Mouse (Mus musculus): ENCODE measurements around the gene Frmd6. TPM values are rescaled to one million over a fixed set of nuclear protein-coding genes. Genes with fewer than 3 reads are reported as not detected.

Gene Frmd6
- polyA plus RNA-seq, 1 experiment from 2014 or later = 13.3 TPM

DNA sequence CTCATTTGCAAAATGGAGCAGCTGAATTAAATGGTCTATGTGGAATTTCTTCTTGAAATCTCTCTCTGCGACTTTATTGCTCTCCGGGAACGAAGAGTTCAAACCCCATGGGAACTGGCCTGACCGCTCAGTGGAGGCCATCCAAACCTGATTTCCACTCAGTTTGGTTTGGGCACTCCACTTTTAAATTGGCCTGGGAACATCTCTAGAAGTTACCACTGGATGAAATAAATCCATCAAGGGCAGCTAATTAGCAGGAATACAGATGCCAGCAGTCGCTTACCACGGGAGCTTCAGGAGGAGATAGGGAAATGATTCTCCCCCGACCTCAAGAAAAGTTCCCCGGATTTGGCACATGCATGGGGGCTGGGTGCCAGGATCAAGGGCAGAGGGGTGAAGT is 26.8 kb upstream of the Frmd6 start:
- Histone ChIP-seq H3K79me2 (ENCODE audit: inconsistent target) (no peaks in the 10 kb centered on the region), H3K36me3 (ENCODE audit: inconsistent target) (no peaks in the 10 kb centered on the region), H3K4me3 (ENCODE audit: inconsistent target) (no peak overlapping the region), H3K27ac (no peak overlapping the region)
- WGBS (ENCODE audit: missing documents) = 88% methylated on average over 8 of the region's 8 CpGs

DNA sequence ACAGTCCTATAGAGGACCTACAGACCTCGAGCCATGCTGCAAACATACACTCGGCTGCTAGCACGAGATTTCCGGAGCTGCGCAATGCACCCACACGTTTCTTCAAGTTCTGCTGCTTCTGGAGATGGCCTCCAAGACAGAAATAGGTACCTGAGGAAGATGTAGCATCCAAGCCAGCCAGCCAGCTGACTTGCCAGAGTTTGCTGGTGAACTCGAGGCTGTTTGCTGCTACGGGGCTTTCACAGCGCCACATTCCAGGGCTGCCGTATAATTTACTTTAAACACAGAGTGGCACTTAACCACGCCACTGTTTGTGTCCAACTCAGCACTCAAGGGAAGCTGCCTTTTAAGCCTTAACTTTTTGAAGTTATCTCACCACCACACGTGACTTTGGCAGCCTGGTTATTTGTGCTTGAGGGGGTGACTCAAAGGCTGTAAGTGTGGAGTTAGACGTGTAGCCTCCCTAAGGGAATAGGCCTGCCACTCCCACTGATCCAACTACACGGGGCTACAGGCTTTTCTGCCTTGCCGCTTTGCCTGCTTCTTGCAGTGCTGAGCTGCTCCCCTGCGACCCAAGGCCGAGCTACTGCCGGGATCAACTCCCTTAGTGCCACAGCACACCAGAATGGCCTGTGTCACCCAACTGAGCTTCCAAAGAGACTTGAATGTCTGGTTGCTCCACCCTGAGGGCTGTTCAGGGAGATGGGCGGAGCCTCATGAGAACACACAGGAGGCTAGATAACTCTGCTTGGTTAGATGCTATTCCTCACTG is 25.9 kb upstream of the Frmd6 start:
- H3K36me3 ChIP-seq (ENCODE audit: inconsistent target) = no peaks in the 10 kb centered on the region
- no peak overlapping the region for H3K4me3 ChIP-seq (ENCODE audit: inconsistent target)
- H3K27ac ChIP-seq = no peak overlapping the region
- H3K79me2 ChIP-seq (ENCODE audit: inconsistent target) = no peaks in the 10 kb centered on the region
- WGBS (ENCODE audit: missing documents) = 90% methylated on average over 19 of the region's 19 CpGs

DNA sequence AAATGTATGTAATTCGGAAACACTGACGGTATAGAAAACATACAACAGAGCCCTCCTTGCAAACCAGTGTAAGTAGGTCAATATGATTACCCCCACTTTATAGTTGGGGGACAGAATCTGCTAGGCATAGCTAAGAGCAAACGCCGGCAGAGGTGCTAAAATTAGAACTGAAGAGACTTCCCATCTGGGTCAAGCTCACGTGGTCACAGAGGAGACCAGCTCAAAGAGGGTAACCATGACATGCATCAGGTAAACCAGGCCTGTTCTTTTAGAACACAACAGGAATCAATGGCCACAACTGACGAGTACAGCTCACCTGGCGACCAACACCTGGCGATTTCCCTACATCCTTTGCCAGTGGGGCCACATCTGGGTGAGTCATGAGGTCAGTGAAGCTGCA is 25.2 kb upstream of the Frmd6 start:
- no peak overlapping the region for H3K4me3 ChIP-seq (ENCODE audit: inconsistent target)
- no peaks in the 10 kb centered on the region for H3K79me2 ChIP-seq (ENCODE audit: inconsistent target)
- 69% methylated on average over 8 of the region's 8 CpGs for WGBS (ENCODE audit: missing documents)
- H3K27ac ChIP-seq = no peak overlapping the region
- H3K36me3 ChIP-seq (ENCODE audit: inconsistent target) = no peaks in the 10 kb centered on the region

DNA sequence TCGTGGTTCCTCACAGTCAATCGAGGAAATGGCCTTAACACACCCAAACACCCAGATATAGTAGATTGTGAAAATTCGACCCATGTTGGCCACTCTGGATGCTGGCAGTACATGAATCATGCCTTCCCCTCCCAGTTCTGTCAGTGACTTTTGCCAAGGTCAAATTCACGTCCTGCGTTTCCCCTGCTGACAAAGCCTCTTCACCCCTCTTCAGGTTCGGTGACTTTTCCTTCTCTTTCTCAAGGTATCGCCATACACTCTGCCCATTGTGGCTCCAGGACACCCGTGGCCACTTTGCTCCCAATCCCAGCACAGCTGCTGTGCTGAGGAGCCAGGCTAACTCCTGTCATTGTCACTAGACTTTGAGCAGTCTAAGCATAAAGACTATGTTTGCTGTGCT is 24.0 kb upstream of the Frmd6 start:
- Histone ChIP-seq H3K79me2 (ENCODE audit: inconsistent target) (no peaks in the 10 kb centered on the region), H3K27ac (no peak overlapping the region), H3K36me3 (ENCODE audit: inconsistent target) (no peaks in the 10 kb centered on the region), H3K4me3 (ENCODE audit: inconsistent target) (no peak overlapping the region)
- 60% methylated on average over 8 of the region's 8 CpGs for WGBS (ENCODE audit: missing documents)

GRCm38 (mm10) chr12:70803494-70803893 is 21.8 kb upstream of the Frmd6 start:
- WGBS (ENCODE audit: missing documents) = 89% methylated on average over 4 of the region's 4 CpGs

DNA sequence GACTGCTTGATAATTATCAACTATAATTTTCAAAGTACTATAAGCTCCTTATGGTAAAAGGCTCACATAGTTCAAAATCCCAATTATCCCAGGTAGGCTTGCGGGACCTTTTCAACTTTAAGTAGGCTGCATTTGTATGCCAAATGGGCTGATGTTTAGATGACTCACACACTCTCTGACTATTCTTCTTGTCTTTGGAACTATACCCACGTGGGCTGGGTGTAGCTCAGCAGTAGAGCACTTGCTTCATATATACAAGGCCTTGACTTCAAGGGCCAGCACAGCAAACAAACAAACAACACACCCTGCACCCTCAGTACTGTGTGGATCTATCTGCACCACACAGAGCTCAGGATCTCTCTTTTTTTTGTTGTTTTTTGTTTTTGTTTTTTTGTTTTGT is 20.3 kb upstream of the Frmd6 start:
- Histone ChIP-seq H3K4me3 (ENCODE audit: inconsistent target) (no peak overlapping the region), H3K36me3 (ENCODE audit: inconsistent target) (no peaks in the 10 kb centered on the region), H3K27ac (no peak overlapping the region), H3K79me2 (ENCODE audit: inconsistent target) (no peaks in the 10 kb centered on the region)
- 85% methylated on average over 2 of the region's 2 CpGs for WGBS (ENCODE audit: missing documents)

More at GRCm38 (mm10) chr12:70803494-70803893, 21.8 kb upstream of the Frmd6 start:
- Histone ChIP-seq H3K27ac (no peak overlapping the region), H3K79me2 (ENCODE audit: inconsistent target) (no peaks in the 10 kb centered on the region), H3K4me3 (ENCODE audit: inconsistent target) (no peak overlapping the region), H3K36me3 (ENCODE audit: inconsistent target) (no peaks in the 10 kb centered on the region)

GRCm38 (mm10) chr12:70807543-70807942 is 17.8 kb upstream of the Frmd6 start:
- H3K4me3 ChIP-seq (ENCODE audit: inconsistent target) = no peak overlapping the region
- 83% methylated on average over 5 of the region's 5 CpGs for WGBS (ENCODE audit: missing documents)

DNA sequence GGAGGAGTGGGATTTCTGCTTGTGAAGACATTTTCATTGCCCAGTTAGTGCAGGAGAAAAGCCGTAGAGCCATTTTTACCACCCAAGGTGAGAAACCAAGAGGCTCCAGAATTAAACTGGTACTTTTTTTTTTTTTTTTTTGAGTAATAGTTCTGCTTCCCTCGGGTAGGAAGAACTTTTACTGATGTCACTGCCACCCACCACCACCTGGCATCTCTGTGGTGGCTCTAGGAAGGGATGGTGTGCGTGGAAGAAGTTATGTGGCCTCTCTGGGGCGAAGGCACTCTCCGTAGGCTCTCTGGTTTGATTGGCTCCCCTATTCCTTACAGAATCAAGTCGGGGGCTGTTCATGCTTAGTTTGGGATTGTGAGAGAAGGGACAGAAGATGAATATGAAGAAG is 17.3 kb upstream of the Frmd6 start:
- Histone ChIP-seq H3K79me2 (ENCODE audit: inconsistent target) (no peaks in the 10 kb centered on the region), H3K4me3 (ENCODE audit: inconsistent target) (no peak overlapping the region), H3K27ac (no peak overlapping the region), H3K36me3 (ENCODE audit: inconsistent target) (no peaks in the 10 kb centered on the region)
- WGBS (ENCODE audit: missing documents) = 96% methylated on average over 4 of the region's 6 CpGs

More at GRCm38 (mm10) chr12:70807543-70807942, 17.8 kb upstream of the Frmd6 start:
- Histone ChIP-seq H3K79me2 (ENCODE audit: inconsistent target) (no peaks in the 10 kb centered on the region), H3K36me3 (ENCODE audit: inconsistent target) (no peaks in the 10 kb centered on the region), H3K27ac (no peak overlapping the region)

GRCm38 (mm10) chr12:70809957-70810356 is 15.4 kb upstream of the Frmd6 start:
- Histone ChIP-seq H3K27ac (no peak overlapping the region), H3K79me2 (ENCODE audit: inconsistent target) (no peaks in the 10 kb centered on the region), H3K36me3 (ENCODE audit: inconsistent target) (no peaks in the 10 kb centered on the region), H3K4me3 (ENCODE audit: inconsistent target) (no peak overlapping the region)
- WGBS (ENCODE audit: missing documents) = 88% methylated on average over 2 of the region's 2 CpGs

DNA sequence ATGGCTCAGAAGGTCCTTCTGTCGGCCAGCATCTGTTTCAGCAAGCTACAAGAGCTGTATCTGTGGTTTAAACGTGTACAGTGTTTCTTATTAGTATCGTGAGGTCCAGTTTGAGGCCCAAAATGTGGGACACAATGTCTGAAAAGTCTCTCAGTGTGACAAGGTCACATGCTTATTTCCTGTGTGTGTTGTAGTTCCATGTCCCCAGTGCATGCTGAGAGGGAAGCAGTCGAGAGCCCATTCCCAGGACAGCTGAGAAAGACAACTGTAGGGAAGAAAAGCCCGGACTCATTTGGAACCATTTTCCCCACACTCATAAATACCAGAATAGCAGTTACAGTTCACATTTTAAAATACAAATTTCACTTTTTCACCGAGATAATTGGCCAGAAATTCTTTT is 13.5 kb upstream of the Frmd6 start:
- 85% methylated on average over 6 of the region's 6 CpGs for WGBS (ENCODE audit: missing documents)
- Histone ChIP-seq H3K36me3 (ENCODE audit: inconsistent target) (no peaks in the 10 kb centered on the region), H3K4me3 (ENCODE audit: inconsistent target) (no peak overlapping the region), H3K79me2 (ENCODE audit: inconsistent target) (no peaks in the 10 kb centered on the region), H3K27ac (no peak overlapping the region)

- Histone ChIP-seq H3K36me3 (ENCODE audit: inconsistent target) (no peaks in the 10 kb centered on the region), H3K4me3 (ENCODE audit: inconsistent target) (no peak overlapping the region), H3K27ac (no peak overlapping the region), H3K79me2 (ENCODE audit: inconsistent target) (no peaks in the 10 kb centered on the region)
- WGBS (ENCODE audit: missing documents) = 88% methylated on average over 6 of the region's 6 CpGs
These were observed 13.1 kb upstream of the Frmd6 start for GRCm38 (mm10) chr12:70812176-70812575.

- 78% methylated on average over 2 of the region's 3 CpGs for WGBS (ENCODE audit: missing documents)
- Histone ChIP-seq H3K4me3 (ENCODE audit: inconsistent target) (no peak overlapping the region), H3K36me3 (ENCODE audit: inconsistent target) (no peaks in the 10 kb centered on the region), H3K79me2 (ENCODE audit: inconsistent target) (no peaks in the 10 kb centered on the region), H3K27ac (no peak overlapping the region)
These were observed 12.4 kb upstream of the Frmd6 start for GRCm38 (mm10) chr12:70812822-70813465.

- Histone ChIP-seq H3K27ac (no peak overlapping the region), H3K79me2 (ENCODE audit: inconsistent target) (no peaks in the 10 kb centered on the region), H3K4me3 (ENCODE audit: inconsistent target) (no peak overlapping the region), H3K36me3 (ENCODE audit: inconsistent target) (no peaks in the 10 kb centered on the region)
- 91% methylated on average over 2 of the region's 2 CpGs for WGBS (ENCODE audit: missing documents)
These were observed 8.6 kb upstream of the Frmd6 start for GRCm38 (mm10) chr12:70816731-70817130.

- WGBS (ENCODE audit: missing documents) = 86% methylated on average over 7 of the region's 7 CpGs
- no peak overlapping the region for H3K4me3 ChIP-seq (ENCODE audit: inconsistent target)
These were observed 1.3 kb upstream of the Frmd6 start for GRCm38 (mm10) chr12:70824017-70824416.

GRCm38 (mm10) chr12:70825651-70826317 is 470 bp downstream of the Frmd6 start:
- Histone ChIP-seq H3K4me3 (ENCODE audit: inconsistent target) (peak overlapping the region; percentile 59), H3K27ac (peak overlapping the region; percentile 15; the same call in 1 of the 2 replicates), H3K79me2 (ENCODE audit: inconsistent target) (peaks cover 44% of the 10 kb centered on the region), H3K36me3 (ENCODE audit: inconsistent target) (no peaks in the 10 kb centered on the region)
- 1% methylated on average over 47 of the region's 55 CpGs for WGBS (ENCODE audit: missing documents)

More at GRCm38 (mm10) chr12:70824017-70824416, 1.3 kb upstream of the Frmd6 start:
- Histone ChIP-seq H3K27ac (no peak overlapping the region), H3K36me3 (ENCODE audit: inconsistent target) (no peaks in the 10 kb centered on the region), H3K79me2 (ENCODE audit: inconsistent target) (peaks cover 27% of the 10 kb centered on the region)

Data from macrophage (primary cell).